Mouse (Mus musculus): ENCODE measurements around the gene Eef1e1. TPM values are rescaled to one million over a fixed set of nuclear protein-coding genes. Genes with fewer than 3 reads are reported as not detected.
A peak's percentile ranks its signal among the peaks of the same experiment; 100 is the strongest.
"Not testable (repeated sequence)": the region's sequence is repeated elsewhere in the genome, so short reads cannot be mapped to it uniquely, and the experiment has no call there.

The Eef1e1 gene
- 36.3 and 44.8 TPM in 2 replicates for polyA plus RNA-seq (2011; ENCODE audit: insufficient read length, low read depth, missing spikeins)

GRCm38 (mm10) chr13:38658528-38659280, at the start of gene Eef1e1:
Gene Eef1e1 (minus strand): TSS chr13:38659058.
- TF ChIP-seq POLR2A (IDR thresholded peaks at IDR 0.05; ENCODE audit: low read depth, low read length) (peak; percentile 78), CTCF (IDR thresholded peaks at IDR 0.05; ENCODE audit: borderline replicate concordance, insufficient read depth, low read length) (peak; percentile 36; the same call in 1 of the 2 replicates)
- peak within 1 kb of the TSS; percentile 76 for H3K4me3 ChIP-seq (ENCODE audit: insufficient read depth, low read length)
- no peaks in the 10 kb centered on the region; the same call in 1 of the 2 replicates for H3K4me1 ChIP-seq (ENCODE audit: control insufficient read depth, insufficient read depth, low read length)
- H3K27ac ChIP-seq (ENCODE audit: insufficient read depth, low read length): peak within 1 kb of the TSS; percentile 38; the same call in 1 of the 2 replicates

DNA sequence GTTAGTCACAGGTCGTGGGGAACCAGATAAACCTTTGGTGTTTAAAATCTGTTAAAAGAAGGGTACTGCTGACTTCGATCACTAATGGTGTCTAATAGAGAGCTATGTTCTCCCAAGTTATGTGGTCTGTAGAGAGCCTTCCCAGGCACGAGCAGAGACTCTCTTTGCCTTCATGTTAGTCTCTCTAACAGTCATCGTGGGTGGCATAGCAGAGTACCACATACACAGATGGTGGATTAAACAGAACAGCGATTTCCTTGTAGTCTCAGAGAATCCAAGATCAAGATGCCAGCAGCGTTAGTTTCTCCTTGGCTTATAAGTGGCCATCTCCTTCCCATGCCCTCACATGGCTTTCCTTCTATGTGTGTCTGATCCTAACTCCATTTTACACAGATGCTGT, 32.0 kb upstream of the Eef1e1 start:
- TF ChIP-seq POLR2A (IDR thresholded peaks at IDR 0.05; ENCODE audit: low read depth, low read length) (no peak), CTCF (IDR thresholded peaks at IDR 0.05; ENCODE audit: borderline replicate concordance, insufficient read depth, low read length) (no peak)
- no peak overlapping the region for H3K4me3 ChIP-seq (ENCODE audit: insufficient read depth, low read length)
- H3K4me1 ChIP-seq (ENCODE audit: control insufficient read depth, insufficient read depth, low read length): no peaks in the 10 kb centered on the region
- H3K27ac ChIP-seq (ENCODE audit: insufficient read depth, low read length): no peak overlapping the region

DNA sequence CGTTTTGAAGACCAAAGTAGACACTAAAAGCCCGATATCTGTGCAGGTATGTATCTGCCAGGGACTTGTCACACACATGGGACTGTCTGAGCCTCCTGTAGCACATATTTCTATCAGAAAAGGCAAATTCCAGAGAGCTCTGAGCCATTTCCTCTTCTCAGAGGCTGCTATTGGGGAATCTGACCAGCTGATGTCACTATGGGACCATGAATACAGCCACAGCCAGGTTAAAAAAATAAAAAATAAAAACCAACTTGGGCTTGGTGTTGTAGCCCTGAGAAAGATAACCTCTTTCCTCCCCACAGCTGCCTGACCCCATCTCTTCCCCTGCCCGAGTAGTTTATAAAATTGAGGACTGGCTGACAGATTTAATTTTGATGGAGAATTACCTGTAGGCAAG, 31.2 kb upstream of the Eef1e1 start:
- no peaks in the 10 kb centered on the region for H3K4me1 ChIP-seq (ENCODE audit: control insufficient read depth, insufficient read depth, low read length)
- TF ChIP-seq CTCF (IDR thresholded peaks at IDR 0.05; ENCODE audit: borderline replicate concordance, insufficient read depth, low read length) (no peak), POLR2A (IDR thresholded peaks at IDR 0.05; ENCODE audit: low read depth, low read length) (no peak)
- no peak overlapping the region for H3K27ac ChIP-seq (ENCODE audit: insufficient read depth, low read length)
- no peak overlapping the region for H3K4me3 ChIP-seq (ENCODE audit: insufficient read depth, low read length)

GRCm38 (mm10) chr13:38688761-38689160, 29.9 kb upstream of the Eef1e1 start:
- no peak overlapping the region for H3K27ac ChIP-seq (ENCODE audit: insufficient read depth, low read length)
- no peak overlapping the region for H3K4me3 ChIP-seq (ENCODE audit: insufficient read depth, low read length)
- H3K4me1 ChIP-seq (ENCODE audit: control insufficient read depth, insufficient read depth, low read length): no peaks in the 10 kb centered on the region
- no peak for TF ChIP-seq POLR2A (IDR thresholded peaks at IDR 0.05; ENCODE audit: low read depth, low read length)
- TF ChIP-seq CTCF (IDR thresholded peaks at IDR 0.05; ENCODE audit: borderline replicate concordance, insufficient read depth, low read length): no peak

DNA sequence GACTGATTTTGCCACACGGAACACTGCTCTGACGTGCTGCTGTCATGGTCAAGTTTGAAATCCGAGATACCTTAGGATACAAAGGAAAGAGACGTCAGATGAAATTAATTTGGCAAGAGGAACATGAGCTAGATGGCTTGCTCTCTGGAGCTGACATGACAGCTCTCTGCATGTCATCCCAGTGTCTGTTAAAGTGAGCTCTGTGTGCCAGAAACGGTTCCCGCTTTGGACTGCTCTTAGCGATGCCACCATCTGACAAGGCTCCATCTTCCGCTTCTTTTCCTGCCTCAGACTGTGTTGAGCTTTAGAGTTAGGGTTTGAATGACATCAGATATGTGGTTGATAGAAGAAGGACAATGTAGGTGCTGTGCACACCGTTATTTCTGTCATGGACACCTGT, 13.5 kb upstream of the Eef1e1 start:
- no peak overlapping the region for H3K27ac ChIP-seq (ENCODE audit: insufficient read depth, low read length)
- no peak overlapping the region for H3K4me3 ChIP-seq (ENCODE audit: insufficient read depth, low read length)
- TF ChIP-seq CTCF (IDR thresholded peaks at IDR 0.05; ENCODE audit: borderline replicate concordance, insufficient read depth, low read length) (no peak), POLR2A (IDR thresholded peaks at IDR 0.05; ENCODE audit: low read depth, low read length) (no peak)
- H3K4me1 ChIP-seq (ENCODE audit: control insufficient read depth, insufficient read depth, low read length): no peaks in the 10 kb centered on the region

DNA sequence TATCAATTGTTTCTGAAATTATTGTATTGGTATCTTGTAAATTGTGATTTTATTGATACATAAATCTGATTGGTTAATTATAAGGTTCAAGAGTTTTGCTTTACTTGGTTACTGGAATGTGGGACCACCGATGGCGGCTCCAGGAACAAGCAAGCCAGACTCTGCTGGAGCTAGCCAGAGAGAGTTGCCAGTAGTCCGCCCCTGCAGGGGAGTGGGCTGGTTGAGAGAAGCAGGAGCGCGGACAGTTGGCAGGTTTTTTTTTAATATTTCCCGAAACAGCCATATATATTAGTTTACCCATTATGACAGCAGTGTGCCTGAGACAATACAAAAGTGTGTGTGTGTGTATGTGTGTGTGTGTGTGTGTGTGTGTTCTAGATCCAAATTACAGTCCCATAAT, 12.6 kb upstream of the Eef1e1 start:
- H3K4me1 ChIP-seq (ENCODE audit: control insufficient read depth, insufficient read depth, low read length); H3K27ac ChIP-seq (ENCODE audit: insufficient read depth, low read length); H3K4me3 ChIP-seq (ENCODE audit: insufficient read depth, low read length): not testable (repeated sequence)

GRCm38 (mm10) chr13:38670051-38670450, 11.2 kb upstream of the Eef1e1 start:
- H3K4me3 ChIP-seq (ENCODE audit: insufficient read depth, low read length): no peak overlapping the region
- no peak for TF ChIP-seq POLR2A (IDR thresholded peaks at IDR 0.05; ENCODE audit: low read depth, low read length)
- TF ChIP-seq CTCF (IDR thresholded peaks at IDR 0.05; ENCODE audit: borderline replicate concordance, insufficient read depth, low read length): no peak
- no peak overlapping the region for H3K27ac ChIP-seq (ENCODE audit: insufficient read depth, low read length)
- no peaks in the 10 kb centered on the region for H3K4me1 ChIP-seq (ENCODE audit: control insufficient read depth, insufficient read depth, low read length)

DNA sequence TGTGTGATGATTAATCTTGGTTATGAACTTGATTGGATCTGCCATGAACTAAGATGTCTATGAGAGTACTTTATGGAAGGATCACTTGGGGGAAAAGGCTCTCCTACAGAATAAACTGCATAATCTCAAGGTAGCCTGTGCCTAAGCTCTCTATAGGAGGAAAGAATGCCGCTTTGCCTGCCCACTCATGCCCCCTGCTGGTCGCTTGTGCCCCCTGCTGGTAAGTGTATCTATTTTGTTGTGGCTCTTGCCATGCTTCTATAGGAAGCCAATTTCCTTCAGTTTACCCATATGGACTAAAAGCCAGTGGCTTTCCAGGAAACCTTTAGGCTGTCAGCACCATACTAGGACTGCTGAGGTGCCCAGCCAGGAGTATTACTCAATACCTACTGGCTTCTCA, 9.7 kb upstream of the Eef1e1 start:
- no peak overlapping the region for H3K4me3 ChIP-seq (ENCODE audit: insufficient read depth, low read length)
- TF ChIP-seq CTCF (IDR thresholded peaks at IDR 0.05; ENCODE audit: borderline replicate concordance, insufficient read depth, low read length) (peak; percentile 26; the same call in 1 of the 2 replicates), POLR2A (IDR thresholded peaks at IDR 0.05; ENCODE audit: low read depth, low read length) (no peak)
- no peaks in the 10 kb centered on the region for H3K4me1 ChIP-seq (ENCODE audit: control insufficient read depth, insufficient read depth, low read length)
- no peak overlapping the region for H3K27ac ChIP-seq (ENCODE audit: insufficient read depth, low read length)

DNA sequence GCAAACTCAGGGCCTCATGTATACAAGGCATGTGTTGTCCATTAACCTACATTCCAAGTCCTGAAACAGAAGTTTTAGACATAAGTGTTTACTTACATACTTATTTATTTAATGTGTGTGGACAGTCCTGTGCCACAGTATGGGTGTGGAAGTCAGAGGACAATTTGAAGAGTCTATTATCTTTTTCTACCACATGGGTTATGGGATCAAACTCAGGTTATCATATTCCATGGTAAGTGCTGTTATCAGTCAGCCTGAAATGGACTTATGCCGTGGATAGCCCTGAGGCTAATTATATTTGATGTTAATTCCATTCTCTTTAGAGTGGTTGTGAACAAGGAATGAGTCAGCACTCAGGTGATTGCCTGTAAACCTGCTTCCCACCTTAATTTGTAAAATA, 5.9 kb upstream of the Eef1e1 start:
- TF ChIP-seq POLR2A (IDR thresholded peaks at IDR 0.05; ENCODE audit: low read depth, low read length) (no peak), CTCF (IDR thresholded peaks at IDR 0.05; ENCODE audit: borderline replicate concordance, insufficient read depth, low read length) (no peak)
- H3K4me3 ChIP-seq (ENCODE audit: insufficient read depth, low read length): no peak overlapping the region
- no peak overlapping the region for H3K27ac ChIP-seq (ENCODE audit: insufficient read depth, low read length)
- no peaks in the 10 kb centered on the region for H3K4me1 ChIP-seq (ENCODE audit: control insufficient read depth, insufficient read depth, low read length)

DNA sequence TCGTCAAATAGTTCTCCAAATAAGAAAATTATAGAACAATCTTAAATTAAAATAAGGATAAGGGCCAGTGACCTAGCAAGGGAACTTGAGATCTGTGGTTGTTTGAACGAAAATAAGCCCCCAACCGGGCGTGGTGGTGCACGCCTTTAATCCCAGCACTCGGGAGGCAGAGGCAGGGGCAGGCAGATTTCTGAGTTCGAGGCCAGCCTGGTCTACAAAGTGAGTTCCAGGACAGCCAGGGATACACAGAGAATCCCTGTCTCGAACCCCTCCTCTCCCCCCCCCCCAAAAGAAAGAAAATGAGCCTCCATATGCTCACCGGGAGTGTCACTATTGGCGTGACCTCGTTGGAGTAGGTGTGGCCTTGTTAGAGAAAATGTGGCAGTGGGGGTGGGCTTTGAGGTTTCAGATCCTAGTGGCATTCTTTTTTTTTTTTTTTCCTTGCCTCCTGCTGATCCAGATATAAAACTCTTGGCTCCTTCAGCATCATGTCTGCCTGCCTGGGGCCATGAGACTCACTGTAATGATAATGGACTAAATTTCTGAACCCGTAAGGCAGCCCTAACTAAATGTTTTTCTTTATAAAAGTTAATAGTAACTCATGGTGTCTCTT, 772 bp upstream of the Eef1e1 start:
- no peak overlapping the region for H3K4me3 ChIP-seq (ENCODE audit: insufficient read depth, low read length)
- H3K27ac ChIP-seq (ENCODE audit: insufficient read depth, low read length): no peak overlapping the region
- H3K4me1 ChIP-seq (ENCODE audit: control insufficient read depth, insufficient read depth, low read length): no peaks in the 10 kb centered on the region; the same call in 1 of the 2 replicates
- TF ChIP-seq POLR2A (IDR thresholded peaks at IDR 0.05; ENCODE audit: low read depth, low read length) (no peak), CTCF (IDR thresholded peaks at IDR 0.05; ENCODE audit: borderline replicate concordance, insufficient read depth, low read length) (no peak)

All from embryonic fibroblast, embryonic 13.5 days (primary cell).